Mouse (Mus musculus): ENCODE data around the gene Ncoa7.
"Not testable (repeated sequence)": the region's sequence is repeated elsewhere in the genome, so short reads cannot be mapped to it uniquely, and the experiment has no call there.

The Ncoa7 gene

DNA sequence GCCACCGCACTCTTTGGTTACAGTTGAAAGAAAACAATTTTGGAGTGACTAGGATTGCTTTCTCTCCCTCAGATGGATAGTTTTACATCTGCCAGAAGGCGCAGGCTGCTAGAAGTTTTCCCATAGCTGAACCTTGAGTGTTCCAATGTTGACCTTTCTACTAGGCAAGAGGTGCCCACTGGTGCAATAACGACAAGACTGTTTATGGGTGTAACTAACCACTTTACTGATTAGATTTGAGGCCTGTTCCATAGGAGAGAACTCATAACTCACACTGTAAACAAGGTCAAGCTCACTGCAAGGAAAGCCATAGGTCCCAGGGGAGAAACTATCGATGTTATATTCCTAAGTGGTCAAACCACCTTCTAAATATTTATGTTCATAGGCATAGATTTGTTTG lies 119.7 kb downstream of the Ncoa7 start:
- in situ Hi-C loops (cut with MboI; ENCODE audit: low sequenced_read_pairs): no loop called here

DNA sequence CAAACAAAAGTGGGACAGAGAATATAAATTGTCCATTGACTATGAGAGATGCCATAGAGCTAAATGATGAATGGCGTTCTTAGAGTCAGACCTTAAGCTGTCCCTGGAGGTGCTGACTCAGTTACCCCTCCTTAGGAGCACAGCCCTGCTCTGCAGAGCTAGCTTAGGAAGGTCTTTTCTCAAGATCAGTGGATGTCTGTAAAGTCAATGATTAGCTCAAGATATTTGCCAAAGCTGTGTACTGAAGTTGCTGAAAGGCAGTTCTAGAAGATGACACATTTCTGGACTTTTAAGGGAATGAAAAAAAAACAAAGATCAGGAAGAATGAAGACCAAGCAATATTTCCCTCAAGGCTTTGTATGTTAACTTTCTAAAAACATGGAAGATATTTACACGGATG lies 123.4 kb downstream of the Ncoa7 start:
- in situ Hi-C loops (cut with MboI; ENCODE audit: low sequenced_read_pairs): no loop called here

GRCm38 (mm10) chr10:30678051-30678450 lies 125.1 kb downstream of the Ncoa7 start:
- in situ Hi-C loops (cut with MboI; ENCODE audit: low sequenced_read_pairs): no loop called here

DNA sequence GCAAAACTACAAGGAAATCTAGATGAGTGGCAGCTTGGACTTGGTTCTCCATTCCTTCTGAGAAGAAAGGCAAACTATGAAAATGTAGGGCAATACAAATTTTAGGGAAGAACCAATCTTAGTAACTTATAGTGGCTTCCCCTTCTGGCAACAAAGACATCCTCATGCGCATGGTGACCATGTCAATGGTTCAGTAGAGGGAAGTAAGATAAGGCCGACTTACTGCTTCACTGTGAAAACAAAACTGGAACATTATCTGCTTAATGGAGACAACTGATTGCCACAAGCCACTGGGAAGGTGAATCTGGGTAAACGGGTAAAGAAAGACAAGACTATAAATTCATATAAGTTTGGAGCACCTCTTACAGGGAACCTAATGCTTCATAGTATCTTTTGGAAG lies 128.3 kb downstream of the Ncoa7 start:
- in situ Hi-C loops (cut with MboI; ENCODE audit: low sequenced_read_pairs): no loop called here

- in situ Hi-C loops (cut with MboI; ENCODE audit: low sequenced_read_pairs): no loop called here
These were observed 136.5 kb downstream of the Ncoa7 start for GRCm38 (mm10) chr10:30666580-30666979.

- in situ Hi-C loops (cut with MboI; ENCODE audit: low sequenced_read_pairs): no loop called here
These were observed 142.4 kb downstream of the Ncoa7 start for GRCm38 (mm10) chr10:30660564-30661328.

GRCm38 (mm10) chr10:30655655-30656054 lies 147.5 kb downstream of the Ncoa7 start:
- in situ Hi-C loops (cut with MboI; ENCODE audit: low sequenced_read_pairs): no loop called here

DNA sequence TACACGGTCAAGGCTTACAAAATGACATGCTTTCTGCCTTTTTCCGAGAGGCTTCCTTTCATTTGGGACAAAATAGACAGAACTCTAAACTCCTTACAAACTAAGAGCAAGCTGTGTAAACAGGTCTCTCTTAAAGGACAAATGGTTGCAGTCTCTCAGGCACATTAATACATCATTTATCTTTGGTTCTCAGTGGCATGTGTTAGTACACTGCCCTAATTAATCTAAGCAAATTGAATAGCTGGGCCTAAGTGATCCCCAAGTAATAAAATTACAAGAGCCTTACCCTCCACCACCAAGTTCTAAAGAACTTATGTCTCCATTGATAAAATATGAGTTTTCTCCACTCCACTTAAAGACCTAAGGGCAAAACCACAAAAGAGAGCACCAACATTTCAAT lies 155.4 kb downstream of the Ncoa7 start:
- in situ Hi-C loops (cut with MboI; ENCODE audit: low sequenced_read_pairs): no loop called here

- in situ Hi-C loops (cut with MboI; ENCODE audit: low sequenced_read_pairs): no loop called here
These were observed 164.9 kb downstream of the Ncoa7 start for GRCm38 (mm10) chr10:30638216-30638615.

DNA sequence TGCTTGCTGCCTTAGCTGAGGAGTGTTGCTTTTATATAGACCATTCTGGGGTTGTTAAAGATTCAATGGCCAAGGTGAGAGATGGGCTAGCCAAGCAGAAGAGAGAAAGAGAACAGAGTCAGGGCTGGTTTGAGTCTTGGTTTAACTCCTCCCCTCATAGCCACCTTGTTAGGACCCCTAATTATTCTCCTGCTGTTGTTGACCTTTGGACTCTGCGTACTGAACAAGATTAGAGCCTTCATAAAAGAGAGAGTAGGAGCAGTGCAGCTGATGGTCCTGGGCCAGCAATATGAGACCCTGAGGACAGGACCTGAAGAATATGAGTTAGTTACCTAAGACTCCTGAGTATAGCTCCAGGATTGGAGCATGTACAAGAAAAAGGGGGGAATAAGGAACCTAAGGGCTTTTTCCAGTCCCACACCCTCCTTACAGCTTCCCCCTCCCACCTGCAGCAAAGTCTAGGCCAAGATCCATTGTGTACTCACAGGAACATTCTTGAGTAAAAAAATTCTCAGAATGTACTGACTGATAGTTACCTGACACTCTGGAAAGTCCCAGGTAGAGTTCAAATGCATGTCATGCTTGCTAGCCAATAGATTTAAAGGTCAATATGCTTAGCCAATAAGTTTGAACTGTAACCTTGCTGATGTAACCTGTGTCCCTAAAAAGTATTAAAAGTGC lies 166.5 kb downstream of the Ncoa7 start:
- in situ Hi-C loops (cut with MboI; ENCODE audit: low sequenced_read_pairs): not testable (repeated sequence)

DNA sequence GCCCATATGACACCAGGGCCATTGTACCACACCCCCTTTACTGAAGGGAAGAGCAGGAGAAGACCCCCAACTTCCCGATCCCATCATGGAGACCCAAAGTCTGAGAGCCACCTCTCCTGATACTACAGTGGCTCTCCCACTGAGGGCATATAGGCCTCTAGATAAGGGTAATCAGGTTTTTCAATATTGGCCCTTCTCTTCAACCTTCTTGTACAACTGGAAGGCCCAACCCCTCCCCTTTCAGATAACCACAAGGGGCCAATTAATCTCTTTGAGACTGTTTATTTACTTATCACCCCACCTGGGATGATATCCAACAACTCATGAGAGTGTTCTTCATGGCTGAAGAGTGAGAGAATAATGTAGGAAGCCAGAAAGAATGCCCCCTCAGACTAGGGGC lies 170.4 kb downstream of the Ncoa7 start:
- in situ Hi-C loops (cut with MboI; ENCODE audit: low sequenced_read_pairs): no loop called here

DNA sequence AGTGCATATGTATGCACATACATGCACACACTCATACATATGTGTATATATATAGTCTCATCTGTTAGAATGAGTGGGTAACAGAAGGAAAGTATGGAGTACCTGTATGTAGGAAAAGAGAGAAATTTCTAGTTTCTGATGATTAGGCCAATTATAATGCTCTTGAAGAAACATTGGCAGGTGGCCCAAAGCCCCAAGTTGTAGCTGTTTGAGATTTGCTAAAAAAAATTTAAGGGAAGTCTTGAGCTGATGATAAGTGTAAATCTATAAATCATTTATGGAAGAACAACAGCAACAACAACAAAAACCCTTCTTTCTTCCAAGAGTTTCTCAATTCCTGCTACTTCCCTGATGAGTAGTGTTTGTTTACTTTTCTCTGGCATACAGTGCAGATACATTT lies 173.1 kb downstream of the Ncoa7 start:
- in situ Hi-C loops (cut with MboI; ENCODE audit: low sequenced_read_pairs): loop anchor here (10.0 kb wide), 1 partner anchor 175 kb away; the partner anchor contains the start of gene Ncoa7

DNA sequence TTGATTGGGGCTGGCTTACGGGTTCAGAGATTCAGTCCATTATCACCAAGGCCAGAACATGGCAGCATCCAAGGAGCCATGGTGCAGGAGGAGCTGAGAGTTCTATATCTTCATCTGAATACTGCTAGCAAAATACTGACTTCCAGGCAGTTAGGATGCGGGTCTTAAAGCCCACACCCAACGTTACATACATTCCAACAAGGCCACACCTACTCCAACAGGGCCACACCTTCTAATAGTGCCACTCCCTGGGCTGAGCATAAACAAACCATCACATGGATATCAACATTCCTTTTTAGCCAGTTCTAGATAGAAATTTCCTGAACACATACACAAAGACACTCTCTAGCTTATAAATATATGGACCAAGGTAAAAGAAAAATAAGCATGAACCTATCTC lies 173.6 kb downstream of the Ncoa7 start, which contains the start of gene Hint3:
Hint3 (minus strand) TSS at position 120 of the 400 bp plus-strand sequence.
- in situ Hi-C loops (cut with MboI; ENCODE audit: low sequenced_read_pairs): loop anchor here (10.0 kb wide), 1 partner anchor 175 kb away; the partner anchor contains the start of gene Ncoa7

DNA sequence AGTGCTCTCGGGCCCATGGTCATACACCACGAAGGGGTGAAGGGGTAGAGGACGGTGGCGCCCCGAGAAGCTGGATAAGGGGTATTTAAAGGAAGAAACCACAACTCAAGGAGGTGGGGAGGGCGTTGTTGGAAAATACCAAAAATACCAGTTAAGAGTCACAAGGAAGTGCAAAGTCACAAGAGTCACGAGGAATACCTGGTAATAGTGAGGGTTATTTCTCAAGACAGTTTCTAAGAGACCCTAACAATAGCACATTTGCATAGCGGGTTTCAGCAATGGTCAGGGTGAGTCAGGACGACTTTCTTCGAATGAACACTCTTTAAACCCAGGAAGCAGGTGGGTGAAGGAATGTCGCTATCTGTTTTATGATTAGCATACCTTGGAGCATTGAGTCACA lies 174.7 kb downstream of the Ncoa7 start:
- in situ Hi-C loops (cut with MboI; ENCODE audit: low sequenced_read_pairs): loop anchor here (10.0 kb wide), 1 partner anchor 176 kb away; the partner anchor contains the start of gene Ncoa7

GRCm38 (mm10) chr10:30627548-30627947 lies 175.6 kb downstream of the Ncoa7 start:
- in situ Hi-C loops (cut with MboI; ENCODE audit: low sequenced_read_pairs): loop anchor here (10.0 kb wide), 1 partner anchor 177 kb away; the partner anchor contains the start of gene Ncoa7

DNA sequence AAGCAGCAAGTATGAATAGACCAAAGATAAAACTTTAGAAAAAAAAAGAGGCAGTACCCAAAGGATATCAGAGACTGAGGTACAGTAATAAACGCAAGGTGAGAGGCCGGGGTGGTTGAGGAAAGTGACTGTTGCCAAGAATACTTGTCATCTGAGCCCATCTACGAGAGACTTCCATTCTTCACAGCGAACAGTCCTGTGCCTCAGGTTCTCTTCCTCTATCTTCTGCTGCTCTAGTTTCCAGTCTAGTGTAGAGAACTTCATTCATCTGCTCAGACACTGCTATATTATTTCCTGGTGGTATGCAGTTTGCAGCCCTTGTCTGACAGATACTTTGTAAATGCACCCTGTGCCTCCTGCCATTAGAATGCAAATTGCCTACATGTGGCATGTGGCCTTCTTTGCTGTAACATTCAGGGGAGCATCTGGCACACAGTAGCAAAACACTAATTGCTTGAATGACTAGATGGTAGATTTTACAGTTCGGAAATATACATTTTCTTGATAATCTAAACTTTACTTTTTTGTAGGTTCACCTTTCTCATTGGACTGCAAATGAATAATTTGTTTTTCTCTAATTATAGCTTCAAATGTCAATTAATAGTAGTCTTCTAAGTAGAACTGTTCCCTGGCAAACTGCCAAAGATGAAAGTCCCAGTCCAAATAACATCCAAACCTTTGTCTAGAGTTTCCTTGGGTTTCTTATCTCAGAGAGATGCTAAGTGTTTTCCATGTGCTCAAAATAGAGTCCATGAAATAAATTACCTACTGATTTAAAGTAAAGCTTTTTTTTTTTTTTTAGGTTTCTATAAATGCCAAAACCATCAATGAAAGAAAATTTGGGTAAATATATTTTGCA lies 178.7 kb downstream of the Ncoa7 start:
- in situ Hi-C loops (cut with MboI; ENCODE audit: low sequenced_read_pairs): loop anchor here (10.0 kb wide), 1 partner anchor 180 kb away; the partner anchor contains the start of gene Ncoa7

DNA sequence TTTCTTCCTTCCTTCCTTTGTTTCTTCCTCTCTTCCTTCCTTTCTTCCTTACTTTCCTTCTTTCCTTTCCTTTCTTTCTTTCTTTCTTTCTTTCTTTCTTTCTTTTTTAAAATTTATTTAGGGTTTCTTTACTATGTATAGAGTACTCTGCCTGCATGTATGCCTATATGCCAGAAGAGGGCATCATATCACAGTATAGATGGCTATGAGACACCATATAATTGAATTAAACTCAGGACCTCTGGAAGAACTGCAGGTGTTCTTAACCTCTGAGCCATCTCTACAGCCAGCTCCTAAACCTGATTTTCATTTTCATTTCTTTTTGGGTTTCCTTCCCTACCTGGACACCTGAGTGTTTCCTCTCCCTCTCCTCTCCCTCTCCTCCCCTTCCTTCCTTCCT lies 180.2 kb downstream of the Ncoa7 start:
- in situ Hi-C loops (cut with MboI; ENCODE audit: low sequenced_read_pairs): loop anchor here (10.0 kb wide), 1 partner anchor 182 kb away; the partner anchor contains the start of gene Ncoa7

- in situ Hi-C loops (cut with MboI; ENCODE audit: low sequenced_read_pairs): loop anchor here (5.0 kb wide), 1 partner anchor 98 kb away; no protein-coding TSS in a partner anchor
These were observed 184.3 kb downstream of the Ncoa7 start for GRCm38 (mm10) chr10:30618918-30619210.

DNA sequence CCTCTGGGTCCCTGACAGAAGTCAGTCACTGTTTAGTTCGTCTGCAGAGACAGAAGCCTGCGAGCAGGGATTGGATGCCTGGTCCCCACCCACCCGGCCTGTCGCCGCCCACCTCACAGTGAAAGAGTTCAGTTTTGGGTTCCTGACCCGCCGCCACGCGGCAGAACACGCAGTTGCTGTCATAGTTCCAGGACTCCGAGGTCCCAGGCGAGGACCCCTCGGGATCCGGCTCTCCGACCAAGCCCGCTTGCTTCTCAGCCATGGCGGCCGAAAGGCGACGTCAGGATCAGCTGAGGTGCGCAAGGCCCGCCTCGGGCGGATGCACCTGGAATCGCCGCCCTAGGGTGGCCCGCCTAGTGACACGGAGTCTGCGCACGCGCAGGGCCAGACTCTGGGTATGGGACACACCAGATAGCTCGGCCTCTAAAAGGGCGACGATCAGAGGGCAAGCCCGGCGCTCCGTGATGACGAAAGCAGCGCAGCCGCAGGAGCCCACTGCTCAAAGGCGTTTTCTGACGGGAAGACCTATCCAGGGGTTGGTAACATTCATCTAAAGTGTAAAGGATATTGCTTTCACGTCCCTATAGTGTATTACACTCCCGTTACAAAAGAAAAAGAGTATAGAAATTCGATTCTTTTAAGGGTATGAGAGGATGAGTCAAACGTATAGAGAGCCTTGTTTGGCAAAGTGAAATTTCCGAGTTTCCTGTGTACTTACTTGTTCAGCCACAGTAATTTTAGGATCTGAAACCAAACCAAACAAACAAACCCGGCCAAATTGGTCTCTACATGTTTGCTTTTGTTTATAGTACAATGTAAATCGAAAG lies 184.8 kb downstream of the Ncoa7 start:
- in situ Hi-C loops (cut with MboI; ENCODE audit: low sequenced_read_pairs): loop anchor here (5.0 kb wide), 1 partner anchor 99 kb away; no protein-coding TSS in a partner anchor

DNA sequence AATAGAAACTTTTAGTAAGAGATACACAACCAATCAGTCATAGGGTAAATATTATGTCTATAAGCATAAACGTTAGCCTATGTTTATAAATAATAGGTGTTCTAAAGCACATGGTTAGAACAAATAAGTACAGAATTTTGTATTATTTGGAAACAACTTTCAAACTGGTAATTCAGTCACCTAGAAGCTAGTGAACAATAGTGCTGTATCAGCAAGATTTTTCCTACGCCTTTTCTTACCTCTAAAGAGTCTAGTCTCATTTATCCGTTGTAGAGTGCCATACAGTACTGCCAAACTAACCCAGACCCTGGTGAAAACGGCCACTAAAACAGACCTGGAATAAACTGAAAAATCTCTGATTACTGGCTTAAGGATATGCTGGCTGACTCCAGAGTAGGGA lies 190.1 kb downstream of the Ncoa7 start:
- in situ Hi-C loops (cut with MboI; ENCODE audit: low sequenced_read_pairs): no loop called here
